21 mouse cellular contexts compared by ENCODE assay signal in genomic region chr1:41815021-41815420, GRCm38 (mm10).
A peak's percentile ranks its signal among the peaks of the same experiment; 100 is the strongest.
DNase-seq lines count a peak whose midpoint lies in the region; ATAC-seq lines count a peak whose summit lies in the region.
"Had no signal": no experiment of that assay in that cellular context is flagged by ENCODE, and none has a peak within 500 bp of the region (broad histone marks: within the 10 kb centered on the region; RNA-seq: fewer than 3 reads in every experiment).

No protein-coding gene starts in this region.

- no peaks in the 10 kb centered on the region for H3K27me3 ChIP-seq in hindbrain, embryonic 10.5 days (ENCODE audit: insufficient read depth, poor library complexity, severe bottlenecking)
- no peaks in the 10 kb centered on the region for H3K27me3 ChIP-seq in hindbrain, embryonic 11.5 days (ENCODE audit: control insufficient read depth, insufficient read depth, low read length)
- no peaks in the 10 kb centered on the region for H3K27me3 ChIP-seq in midbrain, embryonic 13.5 days
- H3K27me3 ChIP-seq in midbrain, embryonic 15.5 days (replicated peaks): no peaks in the 10 kb centered on the region
- H3K27me3 ChIP-seq in forebrain, embryonic 15.5 days: no peaks in the 10 kb centered on the region
- H3K27me3 ChIP-seq: embryonic facial prominence, embryonic 15.5 days; heart, embryonic 13.5 days had no signal

- H3K4me1 ChIP-seq in hindbrain, embryonic 10.5 days (replicated peaks): peaks cover 50% of the 10 kb centered on the region
- H3K4me1 ChIP-seq in hindbrain, embryonic 11.5 days (replicated peaks; ENCODE audit: control insufficient read depth, insufficient read depth, low read length): no peaks in the 10 kb centered on the region; the same call in none of the 2 replicates
- H3K4me1 ChIP-seq in midbrain, embryonic 13.5 days (replicated peaks): peaks cover 40% of the 10 kb centered on the region
- H3K4me1 ChIP-seq in midbrain, embryonic 15.5 days: peaks cover 23% of the 10 kb centered on the region
- H3K4me1 ChIP-seq in forebrain, embryonic 15.5 days: peaks cover 33% of the 10 kb centered on the region
- H3K4me1 ChIP-seq: embryonic facial prominence, embryonic 15.5 days; heart, embryonic 13.5 days had no signal

- H3K9ac ChIP-seq in hindbrain, embryonic 11.5 days (ENCODE audit: low read depth, low read length): no peak overlapping the region
- no peak overlapping the region for H3K9ac ChIP-seq in midbrain, embryonic 13.5 days (replicated peaks)
- H3K9ac ChIP-seq in midbrain, embryonic 15.5 days: no peak overlapping the region
- no peak overlapping the region for H3K9ac ChIP-seq in forebrain, embryonic 15.5 days (replicated peaks)
- H3K9ac ChIP-seq: embryonic facial prominence, embryonic 15.5 days; heart, embryonic 13.5 days; hindbrain, embryonic 15.5 days had no signal

- no peak for ATAC-seq in hindbrain, embryonic 11.5 days (ENCODE audit: low FRiP score)
- no peak for ATAC-seq in midbrain, embryonic 13.5 days
- ATAC-seq in midbrain, embryonic 15.5 days (replicated peaks): no peak
- no peak for ATAC-seq in forebrain, embryonic 15.5 days (replicated peaks)
- ATAC-seq: CD4-positive, CD25-positive, alpha-beta regulatory T cell, adult 4 months had no signal

- no peaks in the 10 kb centered on the region for H3K9me3 ChIP-seq in hindbrain, embryonic 10.5 days
- H3K9me3 ChIP-seq in hindbrain, embryonic 11.5 days (ENCODE audit: control insufficient read depth, low read length): no peaks in the 10 kb centered on the region
- H3K9me3 ChIP-seq in midbrain, embryonic 13.5 days: no peaks in the 10 kb centered on the region
- no peaks in the 10 kb centered on the region for H3K9me3 ChIP-seq in midbrain, embryonic 15.5 days
- H3K9me3 ChIP-seq in forebrain, embryonic 15.5 days: no peaks in the 10 kb centered on the region
- H3K9me3 ChIP-seq: embryonic facial prominence, embryonic 15.5 days; heart, embryonic 13.5 days; hindbrain, embryonic 15.5 days had no signal

- H3K4me3 ChIP-seq in hindbrain, embryonic 10.5 days: no peak overlapping the region
- no peak overlapping the region for H3K4me3 ChIP-seq in hindbrain, embryonic 11.5 days (ENCODE audit: low read depth, low read length)
- no peak overlapping the region for H3K4me3 ChIP-seq in midbrain, embryonic 13.5 days (replicated peaks)
- no peak overlapping the region for H3K4me3 ChIP-seq in midbrain, embryonic 15.5 days
- no peak overlapping the region for H3K4me3 ChIP-seq in forebrain, embryonic 15.5 days
- H3K4me3 ChIP-seq: embryonic facial prominence, embryonic 15.5 days; erythroblast, embryonic 14.5 days; gastrocnemius, adult 2 months; heart, embryonic 13.5 days; hindbrain, embryonic 15.5 days had no signal

- no peaks in the 10 kb centered on the region for H3K36me3 ChIP-seq in hindbrain, embryonic 10.5 days
- no peaks in the 10 kb centered on the region for H3K36me3 ChIP-seq in hindbrain, embryonic 11.5 days (ENCODE audit: control insufficient read depth, insufficient read depth, low read length)
- H3K36me3 ChIP-seq in midbrain, embryonic 13.5 days: no peaks in the 10 kb centered on the region
- no peaks in the 10 kb centered on the region for H3K36me3 ChIP-seq in midbrain, embryonic 15.5 days (replicated peaks)
- no peaks in the 10 kb centered on the region for H3K36me3 ChIP-seq in forebrain, embryonic 15.5 days
- H3K36me3 ChIP-seq: embryonic facial prominence, embryonic 15.5 days; G1E; heart, embryonic 13.5 days; hindbrain, embryonic 15.5 days had no signal

- H3K27ac ChIP-seq in hindbrain, embryonic 10.5 days: peak overlapping the region; percentile 64
- no peak overlapping the region for H3K27ac ChIP-seq in hindbrain, embryonic 11.5 days (ENCODE audit: low read depth, low read length)
- 0 out of 2 replicates have a peak overlapping the region, but pooled peaks have one; percentile 35 for H3K27ac ChIP-seq in midbrain, embryonic 13.5 days
- H3K27ac ChIP-seq in midbrain, embryonic 15.5 days: no peak overlapping the region
- peak overlapping the region; percentile 84 for H3K27ac ChIP-seq in forebrain, embryonic 15.5 days (replicated peaks)
- H3K27ac ChIP-seq: embryonic facial prominence, embryonic 15.5 days; gastrocnemius, adult 2 months; heart, embryonic 13.5 days; hindbrain, embryonic 15.5 days had no signal

- WGBS in hindbrain, embryonic 10.5 days: 85% methylated on average over 4 of the region's 4 CpGs
- 76% methylated on average over 4 of the region's 4 CpGs for WGBS in hindbrain, embryonic 11.5 days
- 61% methylated on average over 4 of the region's 4 CpGs for WGBS in midbrain, embryonic 13.5 days
- WGBS in midbrain, embryonic 15.5 days: 67% methylated on average over 4 of the region's 4 CpGs
- 30% methylated on average over 4 of the region's 4 CpGs for WGBS in forebrain, embryonic 15.5 days

- no peak overlapping the region for H3K4me2 ChIP-seq in hindbrain, embryonic 11.5 days (replicated peaks; ENCODE audit: low read depth, low read length)
- H3K4me2 ChIP-seq in midbrain, embryonic 13.5 days (replicated peaks): no peak overlapping the region
- H3K4me2 ChIP-seq in midbrain, embryonic 15.5 days: no peak overlapping the region
- no peak overlapping the region for H3K4me2 ChIP-seq in forebrain, embryonic 15.5 days (replicated peaks)
- H3K4me2 ChIP-seq: embryonic facial prominence, embryonic 15.5 days; heart, embryonic 13.5 days; hindbrain, embryonic 15.5 days had no signal

- intact Hi-C loops in heart, postnatal 10 days (cut with DNase I): no loop called here

- no peak for DNase-seq in hindbrain, embryonic 10.5 days (ENCODE audit: low spot score)
- no peak for DNase-seq in hindbrain, embryonic 11.5 days (ENCODE audit: low spot score)
- no peak for DNase-seq in spleen, adult 18-20 months
- no peak for DNase-seq in heart, postnatal 10 days
- DNase-seq: adrenal gland, adult 8-10 months; adrenal gland, postnatal 36 days; B cell, adult 2 months; cerebellum, adult 11 months; cerebellum, adult 8-10 months; cerebellum, postnatal 14 days; gastrocnemius, adult 2 months; gastrocnemius, postnatal 25 days had no signal

Comparison
In these comparisons a context has a peak if more than half of its experiments do, and no peak if none do; other contexts are left out.
1. H3K27ac ChIP-seq: peak in hindbrain, embryonic 10.5 days (single experiment), midbrain, embryonic 13.5 days (single experiment) and forebrain, embryonic 15.5 days (single experiment); none in hindbrain, embryonic 11.5 days (single experiment) and midbrain, embryonic 15.5 days (single experiment).